Mouse (Mus musculus) yolk sac, embryonic 10.5 days (tissue): ENCODE results near the gene Zfp541.

Source experiments
- DNase-seq: peaks from one replicate; pipeline ENCODE4 v3.0.0-alpha.2; 2017; ENCODE audit warnings: low spot score

Gene Zfp541

DNA sequence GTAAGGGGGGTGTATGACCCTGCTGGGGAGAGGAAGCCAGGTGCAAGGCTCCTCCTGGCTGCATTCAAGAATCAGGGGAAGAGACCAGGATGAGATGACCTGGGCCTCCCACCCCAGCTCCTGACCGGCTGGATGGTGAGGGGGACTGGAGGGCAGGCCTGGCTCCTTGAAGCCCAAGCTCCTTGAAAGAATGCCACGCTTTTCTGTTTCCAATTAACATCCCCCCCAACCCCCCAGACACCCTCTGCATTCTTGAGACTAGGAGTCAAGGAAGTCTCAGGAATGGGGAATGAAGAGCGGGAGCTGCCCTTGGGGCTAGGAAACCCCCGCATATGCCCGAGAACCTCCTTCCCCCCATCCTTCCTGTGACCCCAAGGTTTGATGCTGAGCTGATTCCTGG lies 17.1 kb upstream of the Zfp541 start:
- no peak for DNase-seq

DNA sequence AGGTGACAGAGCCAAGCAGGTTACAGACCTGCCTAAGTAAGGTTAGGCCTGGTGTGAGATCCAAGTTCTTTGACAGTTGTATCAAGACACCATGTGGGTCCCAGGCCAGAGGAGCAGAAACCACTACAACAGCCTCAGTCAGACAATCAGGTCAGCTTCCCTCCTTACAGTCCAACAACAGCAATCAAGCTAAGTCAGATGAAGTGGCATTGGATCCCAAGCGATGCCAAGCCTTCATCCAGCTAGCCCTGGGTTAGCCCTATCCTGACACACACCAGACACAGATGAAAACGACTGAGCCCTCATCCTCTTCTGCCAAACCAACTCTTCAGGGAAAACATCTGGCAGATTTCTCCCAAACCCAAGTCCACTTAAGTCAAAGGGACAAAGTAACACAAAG lies 16.1 kb upstream of the Zfp541 start:
- no peak for DNase-seq

DNA sequence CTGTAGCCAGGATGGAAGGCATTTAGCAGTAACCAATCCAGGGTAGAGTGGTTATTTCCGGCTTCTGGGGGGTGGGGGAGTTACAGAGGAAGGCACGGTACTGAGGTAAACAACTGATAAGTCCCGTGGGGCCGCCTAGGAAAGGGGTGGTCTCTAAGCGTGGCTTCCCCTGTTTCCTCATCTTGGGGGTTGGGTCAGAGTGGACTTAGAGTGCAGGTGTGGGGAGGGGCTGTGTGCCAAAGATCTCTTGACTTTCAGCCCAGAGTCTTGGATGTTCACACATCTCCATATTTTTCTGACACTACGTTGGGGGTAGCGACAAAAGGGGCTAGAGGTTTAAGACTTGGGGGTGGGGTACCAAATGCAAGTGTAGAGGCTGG lies 15.5 kb upstream of the Zfp541 start:
- peak; percentile 90 for DNase-seq

DNA sequence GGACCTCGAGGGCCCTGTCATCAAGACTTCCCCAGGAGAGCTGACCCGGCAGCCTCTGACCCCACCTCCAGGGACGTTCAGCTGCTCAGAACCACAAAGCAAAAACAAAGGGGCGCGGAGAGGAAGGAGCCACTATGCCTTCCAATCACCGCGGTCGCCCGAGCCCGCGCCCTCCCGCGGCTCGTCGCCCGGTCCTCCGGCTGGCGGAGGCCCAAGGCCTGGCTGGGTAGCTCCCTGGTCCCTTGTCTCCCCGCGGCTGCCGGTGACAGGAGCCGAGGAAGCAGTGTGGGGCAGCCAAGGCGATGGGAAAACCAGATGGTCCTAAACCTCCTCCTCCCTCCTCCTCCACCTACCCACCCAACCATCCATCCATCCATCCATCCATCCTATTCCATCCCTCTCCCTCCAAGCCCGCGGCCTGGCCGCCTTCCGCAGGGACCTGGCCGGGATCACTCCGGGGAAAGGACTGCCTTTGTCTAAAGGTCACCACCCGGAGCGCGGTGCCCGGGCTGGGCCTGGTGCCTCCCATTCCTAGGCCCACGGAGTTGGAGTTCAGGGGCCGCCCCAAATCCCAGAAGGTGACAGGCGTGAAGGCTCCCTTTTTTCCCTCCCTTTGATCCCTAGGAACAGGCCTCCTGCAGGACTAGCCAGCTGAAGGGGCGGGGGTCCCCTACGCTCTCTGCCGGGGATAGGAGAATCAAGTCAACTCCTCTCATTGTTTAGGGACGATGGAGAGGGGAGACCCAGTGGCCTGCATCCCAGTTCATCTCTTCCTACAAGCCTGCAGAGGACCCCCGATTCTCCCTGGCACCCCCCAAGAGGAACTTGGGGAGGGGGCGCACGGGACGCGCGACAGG lies 14.9 kb upstream of the Zfp541 start:
- peak; percentile 75 for DNase-seq

DNA sequence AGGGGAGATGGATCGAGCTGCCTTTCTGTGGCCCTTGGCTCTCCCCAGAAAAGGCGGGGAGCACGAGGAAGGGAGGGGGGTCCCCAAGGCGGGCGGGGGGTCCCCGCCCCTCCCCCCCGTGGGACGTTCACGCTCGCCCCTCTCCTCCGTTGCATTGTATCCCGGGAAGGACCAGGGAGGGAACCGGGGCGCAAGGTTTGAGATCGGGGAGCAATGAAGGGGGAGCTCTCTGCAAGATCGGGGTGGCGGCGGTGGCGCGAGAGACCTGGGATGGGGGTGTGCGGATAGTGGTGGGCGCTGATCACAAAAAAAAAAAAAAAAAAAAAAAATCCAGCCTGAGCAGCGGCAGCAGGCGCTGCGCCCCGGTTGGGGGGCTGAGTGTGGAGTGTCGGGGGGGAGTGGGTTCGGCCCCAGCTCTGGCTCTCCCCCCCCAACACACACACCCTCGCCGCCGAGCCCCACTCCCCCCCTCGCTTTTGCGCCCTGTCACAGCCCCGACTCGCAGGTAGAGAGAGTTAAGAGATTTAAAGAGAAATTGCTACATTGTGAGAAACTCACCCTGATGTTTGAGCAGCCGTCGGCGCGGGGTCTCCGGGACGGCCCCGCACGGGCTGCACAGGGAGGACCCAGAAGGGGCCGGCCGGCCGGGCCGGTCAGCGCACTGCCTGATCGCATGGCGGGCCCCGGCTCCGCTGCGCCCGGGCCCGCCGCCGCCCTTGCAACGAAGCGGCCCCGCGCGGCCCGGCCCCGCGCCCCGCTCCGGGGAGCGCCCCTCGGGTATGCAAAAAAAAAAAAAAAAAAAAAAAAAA lies 14.1 kb upstream of the Zfp541 start, which contains the start of gene Bicra:
TSS of gene Bicra (minus strand) at position 584 of the 809 bp plus-strand sequence.
- DNase-seq, result peak; percentile 78

DNA sequence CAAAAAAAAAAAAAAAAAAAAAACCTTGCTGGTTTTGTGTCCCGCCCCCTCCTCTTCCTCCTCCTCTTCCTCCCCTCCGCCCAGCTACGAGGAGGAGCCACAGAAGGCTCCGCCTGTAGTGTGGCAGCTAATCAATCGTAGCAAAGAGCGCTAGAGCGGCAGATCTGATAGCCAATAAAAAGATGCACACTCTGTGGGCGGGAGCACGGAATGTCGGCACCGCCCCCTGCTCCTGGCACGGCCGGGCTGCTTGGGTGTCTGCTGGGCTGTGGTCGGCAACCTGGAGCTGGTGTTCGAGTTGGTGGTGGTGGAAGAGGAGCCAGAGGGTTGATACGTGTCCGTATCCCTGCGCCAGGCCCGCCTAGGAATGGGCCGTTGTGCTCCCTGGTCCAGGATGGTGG lies 13.4 kb upstream of the Zfp541 start:
- peak; percentile 98 for DNase-seq

DNA sequence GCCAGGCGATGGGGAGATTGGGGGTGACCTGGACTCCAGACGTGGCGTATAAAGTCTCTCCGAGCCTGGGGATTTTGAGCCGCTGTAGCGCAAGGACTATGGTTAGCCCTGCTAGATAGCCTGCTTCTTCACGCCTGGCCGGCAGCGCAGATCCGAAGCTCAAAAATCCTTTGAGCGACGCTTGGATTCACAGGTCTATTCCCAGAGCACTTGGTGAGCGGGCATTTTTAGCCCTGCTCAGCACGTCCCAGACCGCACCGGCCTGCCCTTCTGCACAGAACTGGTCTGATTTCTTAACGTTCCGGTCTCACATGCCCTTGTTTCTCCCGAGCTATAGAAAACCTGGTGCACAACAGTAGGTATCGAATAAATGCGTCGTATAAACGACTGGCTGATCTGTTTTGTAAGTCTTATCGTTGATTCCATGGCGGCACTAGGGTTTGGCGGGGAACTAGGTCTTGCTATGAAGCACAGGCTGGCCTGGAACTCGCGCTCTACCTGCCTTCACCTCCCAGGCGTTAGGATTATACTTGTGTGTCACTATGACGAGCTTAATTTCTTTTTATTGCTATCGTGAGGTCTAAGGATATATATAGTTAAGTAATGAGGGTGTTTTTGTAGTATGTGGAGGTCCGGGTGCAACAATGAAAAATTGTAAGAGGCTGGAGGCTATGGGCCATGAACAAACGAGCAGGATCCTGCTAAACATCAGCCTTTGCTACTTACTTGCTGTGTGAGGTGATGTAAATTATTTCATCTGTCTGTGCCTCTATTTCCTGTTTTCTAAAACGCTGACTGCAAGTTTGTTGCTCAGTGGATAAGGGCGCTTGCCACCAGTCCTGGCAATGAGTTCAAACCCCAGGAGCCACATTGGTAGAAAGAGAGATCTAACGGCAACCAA lies 12.7 kb upstream of the Zfp541 start:
- no peak for DNase-seq

DNA sequence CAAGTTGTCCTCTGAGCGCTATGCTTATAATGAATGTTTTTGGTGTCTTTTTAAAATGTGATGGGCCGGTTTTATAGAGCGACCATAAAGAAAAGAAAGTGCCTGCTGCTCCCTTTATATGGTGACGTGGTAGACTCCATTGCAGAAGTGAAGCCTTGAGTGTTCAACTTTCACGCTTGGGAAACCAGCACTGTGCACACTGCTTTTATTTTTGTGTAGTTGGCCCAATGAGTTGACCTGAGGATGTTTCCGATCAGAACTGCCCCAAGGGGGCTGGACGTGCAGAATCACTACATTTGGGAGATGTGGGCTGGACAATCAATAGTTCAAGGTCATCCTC lies 12.1 kb upstream of the Zfp541 start:
- no peak for DNase-seq

DNA sequence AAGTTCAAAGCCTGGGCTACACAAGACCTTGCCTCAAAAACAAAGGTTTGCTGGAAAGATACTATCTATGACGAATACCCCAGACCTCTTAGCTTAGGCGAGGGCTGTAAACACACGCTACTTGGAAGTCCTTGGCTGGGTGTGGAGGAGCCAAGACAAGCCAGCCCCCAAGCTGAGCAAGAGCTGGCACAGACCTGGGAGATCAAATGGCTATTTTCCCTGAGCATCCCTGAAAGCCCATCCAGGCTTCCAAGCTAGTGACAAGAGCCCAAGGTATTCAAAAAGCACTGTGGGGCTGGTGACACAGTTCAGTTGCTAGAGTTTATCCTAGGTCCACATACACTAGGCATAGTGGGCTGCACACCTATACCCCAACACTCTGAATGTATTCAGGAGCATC lies 11.0 kb upstream of the Zfp541 start:
- DNase-seq, result no peak

DNA sequence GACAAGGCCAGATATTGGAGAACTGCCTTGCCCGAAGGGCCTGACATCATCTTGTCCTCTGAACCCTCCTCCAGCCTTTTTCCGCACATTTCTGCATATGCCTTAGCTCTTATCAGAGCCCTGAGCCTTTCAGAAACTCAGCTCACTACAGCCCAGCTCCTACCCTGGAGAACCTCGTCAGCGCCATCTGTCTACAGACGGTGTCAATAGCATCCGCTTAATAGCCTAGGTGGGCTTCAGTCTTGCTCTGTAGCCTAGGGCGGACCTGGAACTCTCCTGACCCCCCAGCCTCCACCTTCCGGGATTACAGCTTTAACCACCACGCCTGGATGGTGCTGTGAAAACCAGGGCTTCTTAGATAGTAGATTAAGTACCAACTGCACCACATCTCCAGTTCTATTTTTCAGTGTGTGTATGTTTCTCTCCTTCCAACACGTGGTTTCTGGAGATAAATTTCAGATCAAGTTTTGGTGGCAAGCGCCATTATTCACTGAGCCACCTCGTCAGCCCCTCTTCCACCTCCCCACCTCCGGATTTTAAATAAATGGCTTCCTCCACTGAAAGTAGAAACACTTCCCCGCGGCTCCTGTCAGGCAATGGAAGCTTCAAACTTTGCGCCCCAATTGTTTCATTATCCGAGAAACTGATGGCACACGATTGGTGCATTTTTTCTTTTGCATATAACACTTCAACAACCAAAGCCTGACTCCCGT lies 9.6 kb upstream of the Zfp541 start:
- peak; percentile 81 for DNase-seq

DNA sequence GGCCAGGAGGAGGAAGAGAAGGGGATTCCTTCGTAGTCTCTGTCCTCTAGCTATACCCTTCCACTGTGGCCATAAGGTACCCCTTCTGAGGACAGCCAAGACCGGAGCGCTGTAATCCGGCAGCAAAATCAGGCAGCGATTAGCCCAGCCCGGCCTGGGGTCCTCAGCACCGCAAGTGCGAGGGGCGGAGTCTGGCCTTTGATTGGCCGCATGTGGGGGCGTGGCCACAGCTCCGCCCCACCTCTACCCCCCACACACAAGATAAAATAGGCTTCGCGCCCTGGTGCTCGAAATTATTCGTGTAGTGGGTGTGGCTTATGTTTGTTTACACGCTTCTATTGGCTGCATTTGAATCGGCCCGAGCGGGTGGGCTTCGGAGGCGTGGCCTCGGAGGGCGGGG lies 8.9 kb upstream of the Zfp541 start:
- DNase-seq, result peak; percentile 97

DNA sequence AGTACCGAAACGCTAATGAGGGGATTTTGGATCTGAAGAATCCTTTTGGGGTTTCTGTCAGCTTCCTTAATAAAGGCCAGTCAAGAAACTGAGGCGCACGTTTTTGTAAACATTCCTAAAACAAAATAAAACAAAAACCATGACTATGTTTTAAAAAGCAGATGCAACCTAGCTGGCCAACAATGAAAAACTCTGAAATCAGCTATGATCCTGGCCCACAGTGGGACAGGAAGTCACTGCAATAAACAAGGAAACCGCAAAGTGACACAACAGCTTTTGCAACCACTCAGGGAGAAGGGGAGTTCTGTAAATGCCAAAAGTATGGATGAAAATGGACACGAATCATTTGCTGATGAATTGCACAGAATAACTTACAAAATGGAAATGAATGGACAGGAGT lies 8.5 kb upstream of the Zfp541 start:
- no peak for DNase-seq

DNA sequence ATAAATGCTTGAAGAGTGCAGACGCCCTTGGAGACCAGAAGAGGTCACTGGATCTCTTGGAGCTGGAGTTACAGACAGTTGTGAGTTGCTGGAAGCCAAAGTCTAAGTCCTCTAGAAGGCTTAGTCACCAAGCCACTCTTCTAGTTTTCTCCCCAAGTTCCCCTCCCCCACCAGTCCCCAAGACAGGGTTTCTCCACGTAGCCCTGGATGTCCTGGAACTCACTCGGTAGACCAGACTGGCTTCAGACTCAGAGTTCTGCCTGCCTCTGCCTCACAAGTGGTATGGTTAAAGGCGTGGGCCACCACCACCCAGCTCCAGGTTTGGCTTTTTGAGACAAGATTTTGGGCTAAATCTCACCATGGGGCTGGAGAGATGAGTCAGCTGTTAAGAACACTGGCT lies 6.6 kb upstream of the Zfp541 start:
- no peak for DNase-seq

DNA sequence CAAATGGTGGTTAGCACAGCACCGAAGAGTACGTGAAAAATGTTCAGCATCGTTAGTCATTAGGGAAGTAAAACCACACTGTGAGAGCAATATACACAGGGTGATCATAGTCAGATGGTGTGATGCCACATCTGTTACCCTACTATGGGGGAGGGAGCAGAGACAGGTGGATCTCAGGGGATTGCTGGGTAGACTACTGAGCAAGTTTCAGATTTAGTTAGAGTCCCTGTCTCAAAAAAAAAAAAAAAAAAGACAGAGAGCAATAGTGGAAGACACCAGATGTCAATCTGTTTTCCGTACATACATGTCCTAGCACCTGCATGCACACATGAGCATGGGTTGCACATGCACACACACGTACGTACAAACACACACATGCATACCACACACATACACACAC lies 5.9 kb upstream of the Zfp541 start:
- no peak for DNase-seq

DNA sequence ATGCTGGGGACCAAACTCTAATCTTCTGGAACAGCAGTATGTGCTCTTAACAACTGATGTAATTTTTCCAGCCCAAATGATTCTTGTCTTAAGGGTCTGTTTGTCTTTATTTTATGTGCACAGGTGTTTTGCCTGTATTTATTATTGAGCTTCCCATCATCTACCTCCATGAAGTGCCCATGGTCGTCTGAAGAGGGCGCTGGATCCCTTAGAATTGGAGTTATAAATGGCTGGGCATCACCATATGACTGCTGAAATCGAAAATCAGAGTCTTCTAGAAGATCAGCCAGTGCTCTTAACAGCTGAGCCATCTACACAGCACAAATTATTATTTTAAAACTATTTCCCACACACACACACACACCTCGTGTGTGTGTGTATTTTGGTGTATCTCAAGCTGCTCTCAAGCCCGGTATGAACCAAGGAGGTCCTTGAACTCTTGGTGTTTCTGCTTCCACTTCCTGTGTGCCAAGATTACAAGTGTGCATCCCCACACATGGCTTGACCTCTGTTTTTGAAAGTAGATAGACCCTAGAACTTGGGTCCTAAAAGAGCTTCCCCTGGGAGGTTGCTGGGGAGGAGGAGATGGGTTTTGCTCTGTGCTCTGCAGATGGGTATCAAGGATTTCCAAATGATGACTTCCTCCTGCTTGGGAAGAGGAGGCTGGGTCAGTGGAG lies 5.0 kb upstream of the Zfp541 start:
- DNase-seq, result no peak

DNA sequence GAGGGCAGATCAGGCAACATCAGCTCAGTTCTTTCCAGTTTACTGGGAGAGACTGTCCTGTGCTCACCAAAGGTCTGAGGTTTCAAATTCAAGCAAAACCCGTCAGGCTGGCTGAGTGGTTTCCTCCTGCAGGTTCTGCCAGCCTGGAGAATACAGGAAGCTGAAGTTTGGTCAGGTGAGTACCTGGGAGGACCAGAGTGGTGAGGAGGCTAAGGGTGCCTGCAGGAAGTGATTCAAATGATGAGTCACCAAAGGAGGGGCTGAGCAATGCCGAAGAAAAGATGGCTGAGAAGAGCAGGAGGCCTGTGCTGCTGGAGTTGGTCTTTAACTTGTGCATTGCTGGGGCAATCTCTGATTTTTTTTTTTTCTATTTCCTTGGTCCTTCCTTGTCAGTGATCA lies 4.5 kb upstream of the Zfp541 start:
- DNase-seq, result no peak

DNA sequence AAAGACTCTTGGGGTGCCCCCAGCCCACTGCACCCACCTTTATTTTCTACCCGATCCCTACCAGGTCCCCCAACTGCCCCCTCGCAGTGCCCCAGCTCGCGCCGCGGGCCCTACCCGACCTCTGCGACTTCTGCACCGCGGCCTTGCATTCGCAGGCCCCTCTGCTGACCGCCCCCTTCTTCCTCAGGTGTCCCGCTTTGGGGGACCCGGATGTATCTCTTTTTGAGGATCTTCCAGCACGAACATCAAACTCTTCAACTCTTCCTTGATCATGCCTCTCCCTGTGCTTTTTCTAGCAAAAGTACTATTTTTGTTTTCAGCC lies 446 bp downstream of the Zfp541 start:
- DNase-seq, result no peak

DNA sequence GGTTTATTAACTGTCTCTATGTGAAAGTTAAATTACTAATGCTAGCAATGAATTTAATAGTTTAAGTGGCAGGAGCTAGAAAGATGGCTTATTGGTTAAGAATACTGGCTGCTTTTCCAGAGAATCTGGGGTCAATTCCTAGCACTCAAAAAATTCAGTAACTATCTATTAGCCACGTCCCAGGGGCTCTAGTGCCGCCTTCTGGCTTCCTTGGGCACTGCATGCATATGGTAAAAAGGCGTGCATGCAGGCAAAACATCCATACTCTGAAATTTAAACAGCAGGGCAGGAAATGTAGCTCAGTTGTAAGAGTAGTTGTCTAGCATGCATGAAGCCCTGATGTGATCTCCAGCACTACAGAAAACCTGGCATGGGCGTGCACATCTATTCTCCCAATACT lies 1.9 kb downstream of the Zfp541 start:
- DNase-seq, result no peak

DNA sequence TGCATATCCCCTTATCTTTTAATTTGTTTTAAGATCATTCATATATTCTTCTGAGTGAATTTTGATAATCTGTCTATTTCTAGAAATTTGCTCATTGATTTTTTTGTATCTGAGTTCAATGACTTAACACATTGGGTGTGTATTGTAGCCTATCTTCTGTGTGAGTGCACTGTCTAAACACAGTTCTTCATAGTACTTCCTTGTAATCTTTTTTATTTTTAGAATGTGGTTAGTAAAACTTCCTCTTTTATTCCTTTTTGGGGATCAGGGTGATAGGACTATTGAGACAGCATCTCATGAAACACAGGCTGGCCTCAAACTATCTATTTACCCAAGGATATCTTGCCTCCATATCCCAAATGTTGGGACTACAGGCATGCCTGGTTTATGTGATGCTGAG lies 9.2 kb downstream of the Zfp541 start:
- DNase-seq, result no peak

DNA sequence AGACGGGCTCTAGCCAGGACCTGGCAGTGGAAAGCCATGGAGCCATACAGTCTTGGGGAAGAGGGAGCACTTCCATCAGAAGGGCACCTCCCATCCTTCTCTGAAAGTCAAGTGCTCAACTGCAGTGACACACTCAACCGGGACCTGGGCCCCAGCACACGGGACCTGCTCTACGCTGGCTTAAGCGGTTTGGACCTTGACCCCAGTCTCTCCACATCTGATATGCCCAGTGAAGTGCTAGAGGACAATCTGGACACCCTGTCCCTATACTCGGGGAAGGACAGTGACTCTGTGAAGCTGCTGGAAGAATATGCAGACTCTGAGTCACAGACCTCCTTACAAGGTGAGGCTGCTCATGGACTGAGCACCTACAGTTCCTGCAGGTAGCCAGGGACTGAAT lies 10.3 kb downstream of the Zfp541 start:
- no peak for DNase-seq

DNA sequence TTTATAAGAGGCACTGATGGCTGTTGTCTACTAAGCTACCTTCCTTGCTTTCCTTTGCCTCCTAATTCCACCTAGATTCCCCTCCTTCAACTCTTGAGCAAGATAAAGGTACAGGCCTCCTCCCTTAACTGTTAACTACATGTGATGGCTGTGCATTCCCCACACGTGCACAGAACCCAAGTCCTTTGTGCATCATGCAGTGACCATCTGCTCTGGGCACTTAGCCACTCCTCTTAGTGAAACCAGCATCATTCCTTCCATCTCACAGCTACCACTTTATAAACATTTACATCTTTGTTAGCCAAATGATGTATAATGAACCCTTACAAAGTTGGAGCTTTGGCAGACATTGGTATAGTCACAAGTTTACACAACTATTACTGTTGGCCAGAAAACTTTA lies 18.3 kb downstream of the Zfp541 start:
- DNase-seq, result no peak
